In the genomic region with DNA sequence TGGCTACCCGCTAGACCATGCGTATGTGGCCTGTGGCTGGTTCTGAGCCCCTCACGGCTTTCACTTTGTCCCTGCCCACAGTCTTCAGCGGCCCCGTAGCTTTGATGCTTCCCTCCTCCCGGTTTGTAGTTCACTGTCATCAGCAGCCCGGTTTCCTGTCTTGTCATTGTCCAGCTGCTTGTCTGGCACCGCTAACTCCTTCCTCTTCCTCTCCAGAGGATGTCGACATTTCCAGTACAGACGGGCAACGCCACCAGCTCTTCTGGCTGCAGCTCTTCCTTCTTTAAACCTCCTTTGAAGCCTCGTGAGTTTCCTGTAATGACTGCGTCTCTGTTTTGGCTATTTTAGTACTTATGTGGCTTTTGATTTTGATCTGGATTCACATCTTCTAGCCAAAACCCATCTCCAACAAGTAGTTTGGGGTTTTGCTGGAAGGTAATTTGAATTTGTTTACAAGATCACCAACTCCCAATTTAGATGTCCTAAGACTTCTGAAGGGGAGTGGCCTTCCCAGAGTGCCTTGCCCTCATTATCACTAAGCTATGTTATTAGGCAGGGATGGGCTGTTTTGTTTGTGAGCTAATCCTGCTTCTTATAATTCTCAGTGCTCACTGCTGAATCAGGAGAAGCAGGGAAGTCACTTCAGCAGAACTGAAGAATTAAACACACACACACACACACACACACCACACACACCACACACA, we compare ENCODE assay signal across 8 mouse cellular contexts.
DNase-seq lines count a peak whose midpoint lies in the region; ATAC-seq and TF ChIP-seq lines count a peak whose summit lies in the region.

No protein-coding gene starts in this region.

- peak overlapping the region; percentile 45 for H3K4me2 ChIP-seq in liver, postnatal 0 days (ENCODE audit: low read depth, low read length)

- TF ChIP-seq CTCF in layer of hippocampus, adult 2 months (conservative IDR thresholded peaks at IDR 0.05), result no peak
- no peak for TF ChIP-seq CTCF in kidney, adult 2 months (conservative IDR thresholded peaks at IDR 0.05; ENCODE audit: insufficient read depth, insufficient read length, low read depth, low read length)
- no peak; the same call in 1 of the 2 replicates for TF ChIP-seq CTCF in liver, postnatal 0 days (IDR thresholded peaks at IDR 0.05; ENCODE audit: low read depth)

- H3K9me3 ChIP-seq in liver, postnatal 0 days (ENCODE audit: low read length), result no peaks in the 10 kb centered on the region

- DNase-seq in layer of hippocampus, adult 2 months (ENCODE audit: low spot score in 2 of 2), result peak in 1 of 2 experiments; percentile 26
- DNase-seq in layer of hippocampus, adult 18-20 months (ENCODE audit: low spot score in 2 of 2), result no peak
- peak; percentile 8 for DNase-seq in adrenal gland, postnatal 25 days
- DNase-seq in heart, adult 11 months, result peak; percentile 99
- DNase-seq in kidney, adult 2 months, result peak; percentile 82
- peak; percentile 71 for DNase-seq in liver, postnatal 0 days
- DNase-seq in retina, postnatal 1 day, result peak; percentile 61
- DNase-seq in adipocyte (ENCODE audit: low spot score), result no peak

- H3K27me3 ChIP-seq in kidney, adult 2 months (replicated peaks; ENCODE audit: control insufficient read depth, insufficient read depth, low read length), result no peaks in the 10 kb centered on the region
- no peaks in the 10 kb centered on the region for H3K27me3 ChIP-seq in liver, postnatal 0 days (ENCODE audit: insufficient read depth, low read length)

- WGBS in kidney, adult 2 months, result 50% methylated on average over 13 of the region's 13 CpGs
- 19% methylated on average over 13 of the region's 13 CpGs for whole genome bisulfite sequencing in liver, postnatal 0 days (ENCODE audit: insufficient replicate concordance)

- peak overlapping the region; percentile 34 for H3K4me3 ChIP-seq in layer of hippocampus, adult 2 months
- 0 out of 2 replicates have a peak overlapping the region, but pooled peaks have one; percentile 7 for H3K4me3 ChIP-seq in kidney, adult 2 months (ENCODE audit: insufficient read depth, low read depth, low read length)
- H3K4me3 ChIP-seq in liver, postnatal 0 days (ENCODE audit: low read depth, low read length), result peak overlapping the region; percentile 18

- TF ChIP-seq EP300 in liver, postnatal 0 days (IDR thresholded peaks at IDR 0.05; ENCODE audit: low read depth), result peak; percentile 82

- H3K27ac ChIP-seq in layer of hippocampus, adult 2 months, result peak overlapping the region; percentile 69
- peak overlapping the region; percentile 81 for H3K27ac ChIP-seq in kidney, adult 2 months (ENCODE audit: insufficient read depth, low read depth, low read length)
- H3K27ac ChIP-seq in liver, postnatal 0 days (ENCODE audit: low read depth), result peak overlapping the region; percentile 78

- H3K36me3 ChIP-seq in kidney, adult 2 months (ENCODE audit: control insufficient read depth, insufficient read depth, low read length), result no peaks in the 10 kb centered on the region
- no peaks in the 10 kb centered on the region for H3K36me3 ChIP-seq in liver, postnatal 0 days (replicated peaks; ENCODE audit: insufficient read depth, low read length)

- no peaks in the 10 kb centered on the region for H3K4me1 ChIP-seq in kidney, adult 2 months (ENCODE audit: control insufficient read depth, insufficient read depth, low read length)
- H3K4me1 ChIP-seq in liver, postnatal 0 days (ENCODE audit: insufficient read depth), result peaks cover 57% of the 10 kb centered on the region

- H3K9ac ChIP-seq in liver, postnatal 0 days (replicated peaks), result 0 out of 2 replicates have a peak overlapping the region, but pooled peaks have one; percentile 3

- TF ChIP-seq POLR2A in kidney, adult 2 months (IDR thresholded peaks at IDR 0.05; ENCODE audit: low read depth, low read length), result no peak

- ATAC-seq in liver, postnatal 0 days, result peak; percentile 82

Comparison
In these comparisons a context has a peak if more than half of its experiments do, and no peak if none do; other contexts are left out.
1. DNase-seq: peak in adrenal gland, postnatal 25 days (single experiment), heart, adult 11 months (single experiment), kidney, adult 2 months (single experiment), liver, postnatal 0 days (single experiment) and retina, postnatal 1 day (single experiment); none in layer of hippocampus, adult 18-20 months (0 of 2) and adipocyte (single experiment).
2. Peak in every context shown above with its lines, with median percentiles within 50 percentile points of each other: H3K27ac ChIP-seq and H3K4me3 ChIP-seq.